Mouse (Mus musculus) hindbrain, postnatal 0 days (tissue): ENCODE data around the gene Lhfpl3. TPM values are rescaled to one million over a fixed set of nuclear protein-coding genes. Genes with fewer than 3 reads are reported as not detected.
A peak's percentile ranks its signal among the peaks of the same experiment; 100 is the strongest.

Source experiments
- ATAC-seq: fragments of 200-750 bp; cut with Nextera tagmentation; 2 replicates; pipeline ENCODE4 v1.8.0; 2017; ENCODE audit warnings: mild to moderate bottlenecking, moderate TSS enrichment, moderate library complexity
- DNase-seq: peaks from one replicate; pipeline ENCODE4 v3.0.0-alpha.2; 2015; ENCODE audit warnings: low spot score
- H3K27ac ChIP-seq: fragments of 300-500 bp; sonication (generic); 2 replicates; pipeline ENCODE4 v1.5.1; 2014; ENCODE audit warnings: mild to moderate bottlenecking
- H3K27me3 ChIP-seq: fragments of 300-500 bp; sonication (generic); 2 replicates; pipeline ENCODE4 v1.6.1; 2014; ENCODE audit warnings: low read length, mixed read lengths; ENCODE audit not compliant: insufficient read depth
- H3K36me3 ChIP-seq: fragments of 300-500 bp; sonication (generic); 2 replicates; pipeline ENCODE4 v1.6.1; 2014; ENCODE audit warnings: low read length, mixed read lengths; ENCODE audit not compliant: insufficient read depth
- H3K4me1 ChIP-seq: fragments of 300-500 bp; sonication (generic); 2 replicates; pipeline ENCODE4 v1.6.1; 2014; ENCODE audit warnings: antibody characterized with exemption, low read length, mixed read lengths; ENCODE audit not compliant: insufficient read depth
- H3K4me2 ChIP-seq: fragments of 300-500 bp; sonication (generic); 2 replicates; pipeline ENCODE4 v1.6.1; 2014; ENCODE audit warnings: low read depth, mild to moderate bottlenecking, low read length, moderate library complexity, mixed read lengths
- H3K4me3 ChIP-seq: fragments of 300-500 bp; sonication (generic); 2 replicates; pipeline ENCODE4 v1.5.1; 2014; ENCODE audit warnings: low read length
- H3K9ac ChIP-seq: fragments of 300-500 bp; sonication (generic); replicated peaks from 2 replicates; pipeline ENCODE4 v1.6.1; 2014; ENCODE audit warnings: mild to moderate bottlenecking, low read length, moderate library complexity, mixed read lengths
- H3K9me3 ChIP-seq: fragments of 300-500 bp; sonication (generic); 2 replicates; pipeline ENCODE4 v1.6.1; 2016; ENCODE audit warnings: low read length, mixed read lengths
- CTCF ChIP-seq: IDR thresholded peaks from 2 replicates; pipeline ENCODE4 v1.5.1; 2016; ENCODE audit warnings: antibody characterized with exemption, control low read depth, low read depth
- WGBS: fragments of 180-500 bp; shearing (Covaris S2); extraction: QIAGEN DNeasy Blood & Tissue Kit; methylation state at CpG from one replicate; pipeline ENCODE4 v1.1.7; 2014; 5-methylcytosine and 5-hydroxymethylcytosine counted together
- polyA plus RNA-seq: library from polyadenylated mRNA; unstranded; fragments of >200 nt; fragmentation: Nextera tagmentation; extraction: Ambion mirVana; gene quantifications from 2 replicates; pipeline ENCODE4 v1.2.1, GENCODE M21; 2015
- total RNA-seq: library from RNA; depleted of rRNA; stranded (reverse); fragments of >200 nt; gene quantifications from 2 replicates; pipeline ENCODE4 v1.2.3, GENCODE M21; 2014

Gene Lhfpl3
- total and polyA plus RNA-seq, 2 experiments from 2014 or later = 48.9 to 70.7 TPM

- 51% methylated on average over 9 of the region's 9 CpGs for WGBS
Measured at GRCm38 (mm10) chr5:23249896-23250875, 504.3 kb downstream of the Lhfpl3 start.

GRCm38 (mm10) chr5:23251462-23252224 lies 505.8 kb downstream of the Lhfpl3 start:
- 38% methylated on average over 12 of the region's 12 CpGs for WGBS
- Histone ChIP-seq H3K4me2 (no peak overlapping the region), H3K4me1 (no peaks in the 10 kb centered on the region), H3K27ac (no peak overlapping the region), H3K27me3 (no peaks in the 10 kb centered on the region), H3K9ac (no peak overlapping the region), H3K4me3 (no peak overlapping the region), H3K9me3 (no peaks in the 10 kb centered on the region), H3K36me3 (no peaks in the 10 kb centered on the region)
- no peak for ATAC-seq
- TF ChIP-seq CTCF = peak; percentile 54
- peak; percentile 39 for DNase-seq

More at GRCm38 (mm10) chr5:23249896-23250875, 504.3 kb downstream of the Lhfpl3 start:
- Histone ChIP-seq H3K9me3 (no peaks in the 10 kb centered on the region), H3K4me3 (no peak overlapping the region), H3K4me1 (no peaks in the 10 kb centered on the region), H3K36me3 (no peaks in the 10 kb centered on the region), H3K4me2 (no peak overlapping the region), H3K27me3 (no peaks in the 10 kb centered on the region), H3K27ac (no peak overlapping the region), H3K9ac (no peak overlapping the region)
- TF ChIP-seq CTCF = no peak
- DNase-seq (peak; percentile 26), ATAC-seq (no peak)

GRCm38 (mm10) chr5:23255816-23256418 lies 510.1 kb downstream of the Lhfpl3 start:
- H3K27me3 ChIP-seq = no peaks in the 10 kb centered on the region
- H3K4me3 ChIP-seq = no peak overlapping the region
- H3K36me3 ChIP-seq = no peaks in the 10 kb centered on the region
- no peak overlapping the region for H3K4me2 ChIP-seq
- no peaks in the 10 kb centered on the region for H3K9me3 ChIP-seq
- no peak overlapping the region for H3K9ac ChIP-seq
- H3K4me1 ChIP-seq = no peaks in the 10 kb centered on the region
- H3K27ac ChIP-seq = no peak overlapping the region
- TF ChIP-seq CTCF = no peak
- peak; percentile 9 for DNase-seq
- ATAC-seq = no peak
- 56% methylated on average over 3 of the region's 3 CpGs for WGBS

GRCm38 (mm10) chr5:23273309-23273708 lies 527.5 kb downstream of the Lhfpl3 start:
- ATAC-seq = no peak
- H3K9me3 ChIP-seq = no peaks in the 10 kb centered on the region
- DNase-seq = no peak
- no peak overlapping the region for H3K4me2 ChIP-seq
- no peak overlapping the region for H3K9ac ChIP-seq
- WGBS = 85% methylated on average over 3 of the region's 3 CpGs
- no peak for TF ChIP-seq CTCF
- H3K27me3 ChIP-seq = no peaks in the 10 kb centered on the region
- H3K4me1 ChIP-seq = no peaks in the 10 kb centered on the region
- no peak overlapping the region for H3K27ac ChIP-seq
- H3K36me3 ChIP-seq = no peaks in the 10 kb centered on the region
- no peak overlapping the region for H3K4me3 ChIP-seq

- Histone ChIP-seq H3K9ac (no peak overlapping the region), H3K4me1 (no peaks in the 10 kb centered on the region), H3K36me3 (no peaks in the 10 kb centered on the region), H3K9me3 (no peaks in the 10 kb centered on the region), H3K27me3 (no peaks in the 10 kb centered on the region), H3K27ac (no peak overlapping the region), H3K4me3 (no peak overlapping the region), H3K4me2 (no peak overlapping the region)
- WGBS = 96% methylated on average over 7 of the region's 7 CpGs
- ATAC-seq (no peak), DNase-seq (no peak)
- TF ChIP-seq CTCF = no peak
Measured at GRCm38 (mm10) chr5:23279364-23279763, 533.5 kb downstream of the Lhfpl3 start.

DNA sequence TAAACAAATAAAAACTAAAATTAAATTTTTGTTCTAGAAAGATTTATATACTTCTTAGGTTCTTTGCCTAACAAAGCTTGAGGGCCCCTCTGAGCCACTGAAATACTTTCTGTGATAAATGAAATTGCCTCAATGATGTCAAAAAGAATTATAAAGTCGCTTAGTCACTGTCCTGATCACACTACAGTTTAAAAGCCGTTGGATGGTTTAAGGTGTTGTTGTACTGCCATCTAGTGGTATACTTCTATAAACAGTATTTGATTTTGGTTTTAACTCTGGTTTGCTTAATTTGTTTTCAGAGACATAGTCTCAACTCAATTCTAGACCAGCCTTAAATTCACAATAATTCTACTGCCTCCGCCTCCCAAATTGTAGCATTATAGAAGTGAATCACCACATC lies 539.0 kb downstream of the Lhfpl3 start:
- peak; percentile 68 for TF ChIP-seq CTCF
- Histone ChIP-seq H3K9ac (no peak overlapping the region), H3K36me3 (no peaks in the 10 kb centered on the region), H3K4me1 (no peaks in the 10 kb centered on the region), H3K4me3 (no peak overlapping the region), H3K27me3 (no peaks in the 10 kb centered on the region), H3K27ac (no peak overlapping the region), H3K9me3 (no peaks in the 10 kb centered on the region), H3K4me2 (no peak overlapping the region)
- WGBS = 22% methylated on average over 3 of the region's 3 CpGs
- DNase-seq = peak; percentile 86
- peak; percentile 43; the same call in 1 of the 2 replicates for ATAC-seq
